Mouse (Mus musculus) bone marrow, adult 2 months (tissue): Measurements from ENCODE around the gene Ackr3. TPM values are rescaled to one million over a fixed set of nuclear protein-coding genes. Genes with fewer than 3 reads are reported as not detected.

Experiments used
- H3K27ac ChIP-seq: fragments of 200-500 bp; 2 replicates; pipeline ENCODE4 v1.5.1; 2012; ENCODE audit warnings: low read depth, mild to moderate bottlenecking, control low read depth, inconsistent platforms, low read length; ENCODE audit not compliant: control insufficient read depth, poor library complexity, insufficient read depth
- H3K4me1 ChIP-seq: fragments of 200-500 bp; 2 replicates; pipeline ENCODE4 v1.6.1; 2011; ENCODE audit warnings: low read length; ENCODE audit not compliant: control insufficient read depth, insufficient read depth
- H3K4me3 ChIP-seq: fragments of 200-500 bp; replicated peaks from 2 replicates; pipeline ENCODE3; 2011; ENCODE audit warnings: mild to moderate bottlenecking, low read depth, low read length, control low read depth; ENCODE audit not compliant: control insufficient read depth
- CTCF ChIP-seq: fragments of 200-500 bp; IDR thresholded peaks from 2 replicates; pipeline ENCODE4 v1.5.1; 2011; ENCODE audit warnings: low read length, control low read depth; ENCODE audit not compliant: control insufficient read depth, insufficient read depth
- POLR2A ChIP-seq: fragments of 200-500 bp; IDR thresholded peaks from 2 replicates; pipeline ENCODE4 v1.6.1; 2011; ENCODE audit warnings: low read depth, mild to moderate bottlenecking, control low read depth, low read length, borderline replicate concordance; ENCODE audit not compliant: control insufficient read depth
- WGBS: fragments of 180-500 bp; shearing (Covaris S2); methylation state at CpG from one replicate; pipeline ENCODE4 v1.1.7; 2018; 5-methylcytosine and 5-hydroxymethylcytosine counted together
- polyA plus RNA-seq: library from polyadenylated mRNA; stranded (reverse); fragments of >200 nt; gene quantifications from 2 replicates; pipeline ENCODE4 v1.2.4, GENCODE M21; 2011; ENCODE audit warnings: low replicate concordance; ENCODE audit not compliant: missing spikeins, insufficient read depth, insufficient read length

Gene Ackr3
- polyA plus RNA-seq, 1 experiment, result 3.3 TPM

- TF ChIP-seq CTCF (no peak), POLR2A (no peak)
- Histone ChIP-seq H3K27ac (no peak overlapping the region), H3K4me3 (no peak overlapping the region), H3K4me1 (peaks cover 1% of the 10 kb centered on the region; the same call in 1 of the 2 replicates)
- WGBS, result 69% methylated on average over 6 of the region's 6 CpGs
Observed at GRCm38 (mm10) chr1:90214926-90215325, 11.1 kb downstream of the Ackr3 start.

GRCm38 (mm10) chr1:90215881-90216280 is 12.1 kb downstream of the Ackr3 start:
- 7% methylated on average over 2 of the region's 2 CpGs for WGBS
- no peak overlapping the region for H3K4me3 ChIP-seq
- H3K27ac ChIP-seq, result no peak overlapping the region
- TF ChIP-seq POLR2A, result no peak
- peaks cover 1% of the 10 kb centered on the region; the same call in 1 of the 2 replicates for H3K4me1 ChIP-seq

GRCm38 (mm10) chr1:90216395-90216794 is 12.6 kb downstream of the Ackr3 start:
- H3K4me3 ChIP-seq, result no peak overlapping the region
- TF ChIP-seq POLR2A (no peak), CTCF (no peak)
- 75% methylated on average over 1 of the region's 1 CpGs for WGBS
- no peak overlapping the region for H3K27ac ChIP-seq
- H3K4me1 ChIP-seq, result peaks cover 1% of the 10 kb centered on the region; the same call in 1 of the 2 replicates

DNA sequence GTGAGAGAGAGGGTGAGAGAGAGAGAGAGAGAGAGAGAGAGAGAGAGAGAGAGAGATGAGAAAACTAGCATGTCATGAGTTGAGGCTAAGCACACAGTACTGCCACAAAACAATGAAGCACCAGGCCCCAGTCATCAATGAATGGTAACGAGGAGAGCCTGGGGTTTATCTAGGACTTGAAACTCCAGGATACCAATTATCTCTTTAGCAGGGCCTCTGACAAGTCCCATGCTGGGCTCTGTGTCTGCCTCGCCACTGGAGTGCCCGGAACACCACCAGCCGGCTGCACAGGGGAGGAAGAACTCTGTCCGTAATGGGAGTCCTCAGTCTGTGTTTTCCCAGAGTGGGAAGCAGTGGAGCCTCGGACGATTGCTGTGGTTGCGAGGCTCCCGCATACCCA is 16.5 kb downstream of the Ackr3 start:
- WGBS, result 81% methylated on average over 9 of the region's 9 CpGs
- no peak for TF ChIP-seq CTCF
- no peak for TF ChIP-seq POLR2A
- no peak overlapping the region for H3K27ac ChIP-seq

GRCm38 (mm10) chr1:90220844-90221243 is 17.1 kb downstream of the Ackr3 start:
- TF ChIP-seq CTCF (no peak), POLR2A (no peak)
- no peak overlapping the region for H3K4me3 ChIP-seq
- H3K4me1 ChIP-seq, result peaks cover 1% of the 10 kb centered on the region; the same call in 1 of the 2 replicates
- 88% methylated on average over 4 of the region's 4 CpGs for WGBS
- no peak overlapping the region for H3K27ac ChIP-seq

More for the DNA sequence above, 16.5 kb downstream of the Ackr3 start:
- H3K4me3 ChIP-seq, result no peak overlapping the region
- peaks cover 1% of the 10 kb centered on the region; the same call in 1 of the 2 replicates for H3K4me1 ChIP-seq

- TF ChIP-seq POLR2A, result no peak
- TF ChIP-seq CTCF, result no peak
- H3K4me3 ChIP-seq, result no peak overlapping the region
- no peaks in the 10 kb centered on the region for H3K4me1 ChIP-seq
- 30% methylated on average over 18 of the region's 18 CpGs for WGBS
- no peak overlapping the region for H3K27ac ChIP-seq
Observed at GRCm38 (mm10) chr1:90221811-90222361, 18.1 kb downstream of the Ackr3 start.

DNA sequence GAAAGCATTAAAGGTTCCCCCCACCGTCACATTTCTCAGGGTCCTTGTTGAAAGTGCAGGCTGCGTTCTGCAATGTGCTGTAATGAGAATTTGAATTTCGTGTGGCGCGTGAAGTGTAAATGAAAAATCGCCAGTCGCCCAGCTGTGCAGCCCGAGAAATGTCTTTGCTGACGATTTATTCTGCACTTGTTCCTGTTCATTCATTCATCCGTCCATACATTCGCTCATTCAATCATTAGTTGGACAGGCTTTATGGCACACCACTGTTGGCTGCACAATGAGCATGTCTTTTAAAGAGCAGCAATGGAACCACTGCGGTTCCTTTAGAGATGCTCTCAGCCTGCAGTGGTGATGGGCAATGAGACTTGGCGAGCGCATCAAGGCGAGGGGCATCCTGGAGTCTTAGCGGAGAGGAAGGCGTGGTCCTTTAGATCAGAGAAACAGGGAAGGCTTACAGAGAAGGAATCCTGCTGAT is 18.7 kb downstream of the Ackr3 start:
- TF ChIP-seq POLR2A (no peak), CTCF (no peak)
- WGBS, result 71% methylated on average over 17 of the region's 17 CpGs
- Histone ChIP-seq H3K4me1 (no peaks in the 10 kb centered on the region), H3K4me3 (no peak overlapping the region), H3K27ac (no peak overlapping the region)

DNA sequence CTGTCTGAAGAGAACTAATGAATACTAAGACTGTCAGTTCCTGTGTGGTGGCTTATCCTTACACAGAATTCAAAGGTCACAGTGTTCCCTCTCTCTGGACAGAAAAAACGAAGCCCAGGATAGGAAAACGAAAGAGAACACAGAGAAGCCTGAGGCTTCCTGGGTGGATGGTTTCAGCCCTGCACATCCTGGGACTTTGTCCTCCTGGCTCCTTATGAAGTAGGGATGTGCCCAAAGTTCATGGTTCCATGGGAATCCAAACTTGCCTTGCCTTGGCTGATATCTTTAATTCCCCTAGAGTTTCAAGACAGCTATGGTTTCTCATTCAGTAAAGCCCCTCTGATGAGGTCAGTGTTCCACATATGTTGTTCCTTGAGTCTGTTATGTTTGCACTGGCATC is 19.2 kb downstream of the Ackr3 start:
- H3K27ac ChIP-seq, result no peak overlapping the region
- H3K4me3 ChIP-seq, result no peak overlapping the region
- TF ChIP-seq CTCF (no peak), POLR2A (no peak)
- WGBS, result 71% methylated on average over 2 of the region's 2 CpGs
- H3K4me1 ChIP-seq, result no peaks in the 10 kb centered on the region

- TF ChIP-seq POLR2A, result no peak
- no peak for TF ChIP-seq CTCF
- Histone ChIP-seq H3K4me1 (no peaks in the 10 kb centered on the region), H3K27ac (no peak overlapping the region), H3K4me3 (no peak overlapping the region)
- 12% methylated on average over 9 of the region's 9 CpGs for WGBS
Observed at GRCm38 (mm10) chr1:90225603-90226254, 21.9 kb downstream of the Ackr3 start.
